Mouse (Mus musculus): ENCODE measurements at regions not wholly inside any gene's neighbourhood (a gene's known extent, or its start where the extent isn't known, plus 50 kb on each side); places are given as distances from the start of the nearest gene placed in this dataset.

GRCm38 (mm10) chr1:102644379-102644778, 2123.9 kb upstream of the Cdh20 start:
- TF ChIP-seq CTCF (IDR thresholded peaks at IDR 0.05) (no peak), EP300 (IDR thresholded peaks at IDR 0.05) (no peak)

Data from lung, postnatal 0 days (tissue).